Mouse (Mus musculus) embryonic fibroblast, embryonic 13.5 days (primary cell): ENCODE results near the gene Syp. TPM values are rescaled to one million over a fixed set of nuclear protein-coding genes. Genes with fewer than 3 reads are reported as not detected.

Experiments used
- H3K27ac ChIP-seq: 2 replicates; pipeline ENCODE4 v1.5.1; 2012; ENCODE audit warnings: low read length, control low read depth, inconsistent platforms; ENCODE audit not compliant: insufficient read depth
- H3K4me1 ChIP-seq: 2 replicates; pipeline ENCODE4 v1.6.1; 2011; ENCODE audit warnings: low read length; ENCODE audit not compliant: control insufficient read depth, insufficient read depth
- H3K4me3 ChIP-seq: 2 replicates; pipeline ENCODE4 v1.5.1; 2011; ENCODE audit warnings: mild to moderate bottlenecking, control low read depth, low read length; ENCODE audit not compliant: insufficient read depth
- CTCF ChIP-seq: IDR thresholded peaks from 2 replicates; pipeline ENCODE4 v1.5.1; 2011; ENCODE audit warnings: mild to moderate bottlenecking, control low read depth, low read length, moderate library complexity, borderline replicate concordance; ENCODE audit not compliant: insufficient read depth
- POLR2A ChIP-seq: IDR thresholded peaks from 2 replicates; pipeline ENCODE4 v1.6.1; 2011; ENCODE audit warnings: low read depth, mild to moderate bottlenecking, control low read depth, low read length, moderate library complexity
- polyA plus RNA-seq: library from polyadenylated mRNA; stranded (reverse); fragments of >200 nt; gene quantifications from 2 replicates; pipeline ENCODE4 v1.2.4, GENCODE M21; 2011; ENCODE audit warnings: low read depth; ENCODE audit not compliant: missing spikeins, insufficient read length

Syp gene
- polyA plus RNA-seq, 1 experiment, result 0.19 TPM

GRCm38 (mm10) chrX:7632560-7632959 is 5.7 kb upstream of the Syp start:
- Histone ChIP-seq H3K27ac (no peak overlapping the region), H3K4me3 (no peak overlapping the region), H3K4me1 (no peaks in the 10 kb centered on the region)
- TF ChIP-seq POLR2A (no peak), CTCF (no peak)

GRCm38 (mm10) chrX:7635101-7635500 is 3.2 kb upstream of the Syp start:
- no peak for TF ChIP-seq CTCF
- TF ChIP-seq POLR2A, result no peak
- H3K4me1 ChIP-seq, result no peaks in the 10 kb centered on the region
- H3K4me3 ChIP-seq, result no peak overlapping the region
- no peak overlapping the region for H3K27ac ChIP-seq

- Histone ChIP-seq H3K27ac (no peak overlapping the region), H3K4me3 (no peak overlapping the region), H3K4me1 (no peaks in the 10 kb centered on the region)
- no peak for TF ChIP-seq POLR2A
- TF ChIP-seq CTCF, result no peak
Observed at GRCm38 (mm10) chrX:7639536-7640325, 1.5 kb downstream of the Syp start.

- Histone ChIP-seq H3K4me3 (no peak overlapping the region), H3K4me1 (no peaks in the 10 kb centered on the region), H3K27ac (no peak overlapping the region)
- no peak for TF ChIP-seq POLR2A
- no peak for TF ChIP-seq CTCF
Observed at GRCm38 (mm10) chrX:7640785-7641184, 2.5 kb downstream of the Syp start.

GRCm38 (mm10) chrX:7645349-7645748 is 7.1 kb downstream of the Syp start:
- Histone ChIP-seq H3K4me3 (no peak overlapping the region), H3K4me1 (no peaks in the 10 kb centered on the region), H3K27ac (no peak overlapping the region)
- TF ChIP-seq CTCF (no peak), POLR2A (no peak)

GRCm38 (mm10) chrX:7648671-7649304 is 10.5 kb downstream of the Syp start:
- Histone ChIP-seq H3K4me1 (no peaks in the 10 kb centered on the region; the same call in 1 of the 2 replicates), H3K27ac (peak overlapping the region; percentile 45), H3K4me3 (peak overlapping the region; percentile 46)
- TF ChIP-seq CTCF, result peak; percentile 21; the same call in 1 of the 2 replicates
- TF ChIP-seq POLR2A, result peak; percentile 68

GRCm38 (mm10) chrX:7657221-7657639 is 19.0 kb downstream of the Syp start, which contains the start of gene Prickle3:
TSS of gene Prickle3 (plus strand) at chrX:7657260.
- H3K4me1 ChIP-seq, result 0 out of 2 replicates have a peak, but pooled peaks cover 2% of the 10 kb centered on the region
- peak within 1 kb of the TSS; percentile 41 for H3K27ac ChIP-seq
- peak within 1 kb of the TSS; percentile 59 for H3K4me3 ChIP-seq
- TF ChIP-seq POLR2A (peak; percentile 66), CTCF (no peak)

- Histone ChIP-seq H3K4me3 (peak overlapping the region; percentile 23), H3K4me1 (0 out of 2 replicates have a peak, but pooled peaks cover 2% of the 10 kb centered on the region), H3K27ac (peak overlapping the region; percentile 41)
- no peak for TF ChIP-seq CTCF
- peak; percentile 59 for TF ChIP-seq POLR2A
Observed at GRCm38 (mm10) chrX:7658031-7658784, 19.9 kb downstream of the Syp start.

GRCm38 (mm10) chrX:7658785-7659589 is 20.7 kb downstream of the Syp start:
- no peak overlapping the region for H3K27ac ChIP-seq
- 0 out of 2 replicates have a peak, but pooled peaks cover 2% of the 10 kb centered on the region for H3K4me1 ChIP-seq
- TF ChIP-seq CTCF (no peak), POLR2A (no peak)
- H3K4me3 ChIP-seq, result no peak overlapping the region

GRCm38 (mm10) chrX:7661086-7661485 is 22.8 kb downstream of the Syp start:
- no peak overlapping the region for H3K4me3 ChIP-seq
- H3K4me1 ChIP-seq, result 0 out of 2 replicates have a peak, but pooled peaks cover 2% of the 10 kb centered on the region
- H3K27ac ChIP-seq, result no peak overlapping the region
- TF ChIP-seq CTCF (no peak), POLR2A (no peak)
